ENCODE assay signal across 25 mouse cellular contexts in the genomic region with DNA sequence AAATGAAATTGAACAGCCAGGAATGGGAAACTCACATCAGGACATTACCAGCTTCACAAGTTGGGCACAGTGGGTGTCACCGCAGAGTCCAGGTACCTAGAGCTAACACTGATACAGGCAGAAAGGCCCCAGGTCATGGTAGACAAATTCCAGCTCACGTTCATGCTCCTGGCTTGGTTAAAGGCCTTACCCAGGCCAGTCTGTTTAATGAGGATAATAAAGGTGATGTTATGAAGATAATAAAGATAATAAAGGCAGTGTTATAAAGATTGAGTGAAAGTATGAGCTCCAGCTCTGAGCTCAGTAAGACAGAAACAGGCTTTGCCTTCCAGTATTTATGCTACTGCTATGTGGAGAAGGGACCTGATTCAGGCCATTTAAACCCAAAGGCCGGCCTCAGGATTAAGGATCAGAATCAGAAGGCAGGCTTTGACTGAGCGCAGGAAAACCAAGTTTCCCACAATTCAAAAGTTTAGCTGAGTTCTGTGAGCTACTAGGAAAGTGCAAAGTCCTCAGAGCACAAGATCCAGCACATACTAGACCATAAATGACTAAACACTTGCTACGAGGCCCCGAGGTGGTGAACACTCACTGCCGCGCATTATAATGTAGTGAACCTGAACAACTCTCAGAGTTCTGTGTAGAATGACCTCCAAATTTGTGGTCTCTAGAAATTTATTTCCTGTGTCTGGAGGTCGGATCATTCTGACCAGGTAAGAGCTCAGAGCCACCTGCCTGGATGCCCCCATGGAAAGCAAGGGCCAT. TPM values are rescaled to one million over a fixed set of nuclear protein-coding genes. Genes with fewer than 3 reads are reported as not detected.
DNase-seq lines count a peak whose midpoint lies in the region; ATAC-seq lines count a peak whose summit lies in the region.
"Had no signal": no experiment of that assay in that cellular context is flagged by ENCODE, and none has a peak within 500 bp of the region (broad histone marks: within the 10 kb centered on the region; RNA-seq: fewer than 3 reads in every experiment).

No protein-coding gene starts in this region.

- H3K9me3 ChIP-seq in intestine, embryonic 15.5 days: no peaks in the 10 kb centered on the region
- H3K9me3 ChIP-seq in kidney, embryonic 16.5 days (ENCODE audit: low read length): no peaks in the 10 kb centered on the region
- H3K9me3 ChIP-seq: embryonic facial prominence, embryonic 10.5 days; embryonic facial prominence, embryonic 15.5 days; forebrain, embryonic 13.5 days; lung, embryonic 15.5 days had no signal

- 0 out of 2 replicates have a peak, but pooled peaks cover 8% of the 10 kb centered on the region for H3K4me1 ChIP-seq in intestine, embryonic 15.5 days (replicated peaks)
- peaks cover 10% of the 10 kb centered on the region; the same call in 1 of the 2 replicates for H3K4me1 ChIP-seq in kidney, embryonic 16.5 days (ENCODE audit: insufficient read depth, low read length)

- ATAC-seq in intestine, embryonic 15.5 days: peak; percentile 85
- ATAC-seq in kidney, embryonic 16.5 days (ENCODE audit: low FRiP score, low TSS enrichment): no peak
- no peak for ATAC-seq in erythroid progenitor cell, adult 5-6 weeks (replicated peaks; ENCODE audit: low FRiP score, poor library complexity, severe bottlenecking)
- ATAC-seq: CD4-positive, CD25-positive, alpha-beta regulatory T cell, adult 4 months; forebrain, embryonic 13.5 days; hindbrain, embryonic 16.5 days; midbrain, embryonic 16.5 days had no signal

- H3K36me3 ChIP-seq in intestine, embryonic 15.5 days: no peaks in the 10 kb centered on the region
- no peaks in the 10 kb centered on the region for H3K36me3 ChIP-seq in kidney, embryonic 16.5 days (ENCODE audit: insufficient read depth, low read length)
- H3K36me3 ChIP-seq: embryonic facial prominence, embryonic 10.5 days; embryonic facial prominence, embryonic 15.5 days; lung, embryonic 15.5 days had no signal

- peak overlapping the region; percentile 57; the same call in 1 of the 2 replicates for H3K27ac ChIP-seq in intestine, embryonic 15.5 days
- H3K27ac ChIP-seq in kidney, embryonic 16.5 days (ENCODE audit: low read length): peak overlapping the region; percentile 76
- H3K27ac ChIP-seq: embryonic facial prominence, embryonic 10.5 days; embryonic facial prominence, embryonic 15.5 days; forebrain, embryonic 13.5 days; lung, embryonic 15.5 days had no signal

- H3K4me2 ChIP-seq in intestine, embryonic 15.5 days (replicated peaks): peak overlapping the region; percentile 32
- no peak overlapping the region for H3K4me2 ChIP-seq in kidney, embryonic 16.5 days (replicated peaks; ENCODE audit: low read depth, low read length)
- H3K4me2 ChIP-seq: embryonic facial prominence, embryonic 15.5 days; forebrain, embryonic 13.5 days; lung, embryonic 15.5 days; midbrain, embryonic 11.5 days had no signal

- no peak overlapping the region for H3K4me3 ChIP-seq in intestine, embryonic 15.5 days (replicated peaks)
- H3K4me3 ChIP-seq in kidney, embryonic 16.5 days (ENCODE audit: low read length): no peak overlapping the region
- H3K4me3 ChIP-seq: embryonic facial prominence, embryonic 10.5 days; embryonic facial prominence, embryonic 15.5 days; forebrain, embryonic 13.5 days; lung, embryonic 15.5 days had no signal

- peaks cover 19% of the 10 kb centered on the region for H3K27me3 ChIP-seq in intestine, embryonic 15.5 days (replicated peaks)
- H3K27me3 ChIP-seq in kidney, embryonic 16.5 days (ENCODE audit: insufficient read depth, low read length): peaks cover 24% of the 10 kb centered on the region

- H3K9ac ChIP-seq in intestine, embryonic 15.5 days: no peak overlapping the region
- no peak overlapping the region for H3K9ac ChIP-seq in kidney, embryonic 16.5 days (replicated peaks; ENCODE audit: low read length)
- H3K9ac ChIP-seq: embryonic facial prominence, embryonic 15.5 days; forebrain, embryonic 13.5 days; lung, embryonic 15.5 days had no signal

- DNase-seq in kidney, adult 18-20 months: peak; percentile 52
- peak; percentile 62 to 80 for DNase-seq in kidney, postnatal 36 days
- DNase-seq in cerebellum, adult 11-12 months: no peak
- DNase-seq in adrenal gland, adult 18-20 months (ENCODE audit: low spot score in 2 of 2): no peak
- DNase-seq: adrenal gland, adult 8-10 months; gastrocnemius, postnatal 14 days; heart, postnatal 14 days; layer of hippocampus, postnatal 36 days; right cerebral cortex, postnatal 4 days; thymus, adult 2 months; thymus, postnatal 36 days had no signal

- 57% methylated on average over 9 of the region's 9 CpGs for WGBS in intestine, embryonic 15.5 days
- WGBS in kidney, embryonic 16.5 days: 73% methylated on average over 9 of the region's 9 CpGs

RNA-seq across cellular contexts. Expression of gene Tmprss2, which starts 4.9 kb away (rescaled TPM):
- 26.0 and 28.9 TPM in 2 replicates for polyA plus RNA-seq in intestine, embryonic 15.5 days (2015; fragmentation: Nextera tagmentation; extraction: Ambion mirVana)
- 51.3 and 58.8 TPM in 2 replicates for polyA plus RNA-seq in kidney, embryonic 16.5 days (2015; fragmentation: Nextera tagmentation; extraction: Ambion mirVana)
- not detected for total RNA-seq in adrenal gland, adult 18-20 months (2021)
- not detected in 2 replicates for total RNA-seq in erythroid progenitor cell, adult 5-6 weeks (2015; ENCODE audit: low replicate concordance)
- total RNA-seq in erythroid progenitor cell, adult 5-6 weeks (2017; ENCODE audit: low replicate concordance): not detected in 2 replicates
- total RNA-seq: gastrocnemius, postnatal 14 days; granulocyte monocyte progenitor cell, adult 5-6 weeks; layer of hippocampus, postnatal 36 days; megakaryocyte, adult 5-6 weeks; neutrophil, adult 5-6 weeks had no signal
- polyA plus RNA-seq: CD4-positive, CD25-positive, alpha-beta regulatory T cell, adult 4 months; forebrain, embryonic 13.5 days had no signal

Comparison
In these comparisons a context has a peak if more than half of its experiments do, and no peak if none do; other contexts are left out.
1. DNase-seq: peak in kidney, adult 18-20 months (single experiment) and kidney, postnatal 36 days (2 of 2); none in cerebellum, adult 11-12 months (single experiment) and adrenal gland, adult 18-20 months (0 of 2).